Mouse (Mus musculus) heart, embryonic 10.5 days (tissue): Measurements from ENCODE around the gene Slc24a3. TPM values are rescaled to one million over a fixed set of nuclear protein-coding genes. Genes with fewer than 3 reads are reported as not detected.
A peak's percentile ranks its signal among the peaks of the same experiment; 100 is the strongest.

Experiments used
- DNase-seq: peaks from one replicate; pipeline ENCODE4 v3.0.0-alpha.2; 2017; ENCODE audit warnings: low spot score
- H3K27ac ChIP-seq: fragments of 300-500 bp; sonication (generic); 2 replicates; pipeline ENCODE4 v1.5.1; 2016; ENCODE audit warnings: mild to moderate bottlenecking
- H3K27me3 ChIP-seq: fragments of 300-500 bp; sonication (generic); 2 replicates; pipeline ENCODE4 v1.6.1; 2016; ENCODE audit warnings: mild to moderate bottlenecking; ENCODE audit not compliant: poor library complexity, insufficient read depth, severe bottlenecking
- H3K36me3 ChIP-seq: fragments of 300-500 bp; sonication (generic); 2 replicates; pipeline ENCODE4 v1.6.1; 2016; ENCODE audit warnings: mild to moderate bottlenecking, moderate library complexity
- H3K4me1 ChIP-seq: fragments of 300-500 bp; sonication (generic); 2 replicates; pipeline ENCODE4 v1.6.1; 2016; ENCODE audit warnings: mild to moderate bottlenecking
- H3K4me3 ChIP-seq: fragments of 300-500 bp; sonication (generic); 2 replicates; pipeline ENCODE4 v1.5.1; 2016; ENCODE audit warnings: mild to moderate bottlenecking, moderate library complexity
- H3K9me3 ChIP-seq: fragments of 300-500 bp; sonication (generic); 2 replicates; pipeline ENCODE4 v1.6.1; 2016; ENCODE audit warnings: mild to moderate bottlenecking, moderate library complexity
- WGBS: fragments of 180-500 bp; shearing (Covaris S2); methylation state at CpG from one replicate; pipeline ENCODE4 v1.1.7; 2016; 5-methylcytosine and 5-hydroxymethylcytosine counted together
- polyA plus RNA-seq: library from polyadenylated mRNA; unstranded; fragments of >200 nt; fragmentation: Nextera tagmentation; extraction: Ambion mirVana; gene quantifications from 2 replicates; pipeline ENCODE4 v1.2.1, GENCODE M21; 2016

Gene Slc24a3
- polyA plus RNA-seq, 1 experiment from 2014 or later: 2.2 TPM

GRCm38 (mm10) chr2:145663899-145664298 is 496.3 kb downstream of the Slc24a3 start:
- Histone ChIP-seq H3K9me3 (no peaks in the 10 kb centered on the region), H3K36me3 (no peaks in the 10 kb centered on the region), H3K4me1 (peaks cover 7% of the 10 kb centered on the region; the same call in 1 of the 2 replicates), H3K4me3 (no peak overlapping the region), H3K27me3 (no peaks in the 10 kb centered on the region), H3K27ac (no peak overlapping the region)
- 85% methylated on average over 7 of the region's 7 CpGs for WGBS
- no peak for DNase-seq

GRCm38 (mm10) chr2:145664311-145664710 is 496.8 kb downstream of the Slc24a3 start:
- WGBS: 70% methylated on average over 2 of the region's 2 CpGs
- DNase-seq: no peak
- Histone ChIP-seq H3K27me3 (no peaks in the 10 kb centered on the region), H3K4me3 (no peak overlapping the region), H3K27ac (no peak overlapping the region), H3K36me3 (no peaks in the 10 kb centered on the region), H3K9me3 (no peaks in the 10 kb centered on the region), H3K4me1 (peaks cover 7% of the 10 kb centered on the region; the same call in 1 of the 2 replicates)

- Histone ChIP-seq H3K4me3 (no peak overlapping the region), H3K27ac (no peak overlapping the region), H3K36me3 (no peaks in the 10 kb centered on the region), H3K9me3 (no peaks in the 10 kb centered on the region), H3K27me3 (no peaks in the 10 kb centered on the region), H3K4me1 (peaks cover 7% of the 10 kb centered on the region; the same call in 1 of the 2 replicates)
- 48% methylated on average over 4 of the region's 4 CpGs for WGBS
- DNase-seq: no peak
Observed at GRCm38 (mm10) chr2:145668135-145668534, 500.6 kb downstream of the Slc24a3 start.

- no peak overlapping the region for H3K27ac ChIP-seq
- H3K4me3 ChIP-seq: no peak overlapping the region
- H3K9me3 ChIP-seq: no peaks in the 10 kb centered on the region
- peaks cover 20% of the 10 kb centered on the region for H3K4me1 ChIP-seq
- 75% methylated on average over 4 of the region's 4 CpGs for WGBS
- H3K36me3 ChIP-seq: no peaks in the 10 kb centered on the region
- H3K27me3 ChIP-seq: no peaks in the 10 kb centered on the region
- DNase-seq: no peak
Observed at GRCm38 (mm10) chr2:145670131-145670530, 502.6 kb downstream of the Slc24a3 start.

GRCm38 (mm10) chr2:145674496-145675141 is 507.1 kb downstream of the Slc24a3 start:
- no peak for DNase-seq
- H3K27ac ChIP-seq: peak overlapping the region; percentile 90
- H3K27me3 ChIP-seq: no peaks in the 10 kb centered on the region
- no peaks in the 10 kb centered on the region for H3K9me3 ChIP-seq
- 5% methylated on average over 22 of the region's 23 CpGs for WGBS
- peak overlapping the region; percentile 80 for H3K4me3 ChIP-seq
- no peaks in the 10 kb centered on the region; the same call in 1 of the 2 replicates for H3K36me3 ChIP-seq
- H3K4me1 ChIP-seq: peaks cover 22% of the 10 kb centered on the region

GRCm38 (mm10) chr2:145675142-145675755 is 507.7 kb downstream of the Slc24a3 start, which contains the start of gene Rin2:
Gene Rin2, plus strand, starts transcription at chr2:145675215.
- WGBS: under 1% methylated on average over 33 of the region's 33 CpGs
- Histone ChIP-seq H3K27ac (peak within 1 kb of the TSS; percentile 90), H3K36me3 (no peaks in the 10 kb centered on the region; the same call in 1 of the 2 replicates), H3K4me3 (peak within 1 kb of the TSS; percentile 80), H3K4me1 (peaks cover 22% of the 10 kb centered on the region), H3K27me3 (no peaks in the 10 kb centered on the region), H3K9me3 (no peaks in the 10 kb centered on the region)
- DNase-seq: peak; percentile 89

GRCm38 (mm10) chr2:145675756-145676543 is 508.4 kb downstream of the Slc24a3 start:
- 7% methylated on average over 27 of the region's 27 CpGs for WGBS
- H3K27me3 ChIP-seq: no peaks in the 10 kb centered on the region
- peak; percentile 82 for DNase-seq
- H3K27ac ChIP-seq: peak overlapping the region; percentile 90
- H3K9me3 ChIP-seq: no peaks in the 10 kb centered on the region
- no peaks in the 10 kb centered on the region; the same call in 1 of the 2 replicates for H3K36me3 ChIP-seq
- H3K4me1 ChIP-seq: peaks cover 27% of the 10 kb centered on the region
- H3K4me3 ChIP-seq: peak overlapping the region; percentile 80

- WGBS: 72% methylated on average over 3 of the region's 3 CpGs
- peak overlapping the region; percentile 80; the same call in 1 of the 2 replicates for H3K4me3 ChIP-seq
- no peak for DNase-seq
- H3K27ac ChIP-seq: no peak overlapping the region
- peaks cover 27% of the 10 kb centered on the region for H3K4me1 ChIP-seq
- no peaks in the 10 kb centered on the region; the same call in 1 of the 2 replicates for H3K36me3 ChIP-seq
- H3K27me3 ChIP-seq: no peaks in the 10 kb centered on the region
- no peaks in the 10 kb centered on the region for H3K9me3 ChIP-seq
Observed at GRCm38 (mm10) chr2:145676544-145676925, 509.0 kb downstream of the Slc24a3 start.

GRCm38 (mm10) chr2:145676936-145677335 is 509.4 kb downstream of the Slc24a3 start:
- H3K27me3 ChIP-seq: no peaks in the 10 kb centered on the region
- H3K4me3 ChIP-seq: no peak overlapping the region
- H3K9me3 ChIP-seq: no peaks in the 10 kb centered on the region
- peaks cover 27% of the 10 kb centered on the region for H3K4me1 ChIP-seq
- no peak for DNase-seq
- no peaks in the 10 kb centered on the region; the same call in 1 of the 2 replicates for H3K36me3 ChIP-seq
- 79% methylated on average over 2 of the region's 2 CpGs for WGBS
- no peak overlapping the region for H3K27ac ChIP-seq

GRCm38 (mm10) chr2:145680141-145680540 is 512.6 kb downstream of the Slc24a3 start:
- Histone ChIP-seq H3K9me3 (no peaks in the 10 kb centered on the region), H3K4me3 (no peak overlapping the region), H3K4me1 (peaks cover 28% of the 10 kb centered on the region), H3K36me3 (no peaks in the 10 kb centered on the region; the same call in 1 of the 2 replicates), H3K27me3 (no peaks in the 10 kb centered on the region), H3K27ac (no peak overlapping the region)
- WGBS: 87% methylated on average over 2 of the region's 2 CpGs
- DNase-seq: no peak

GRCm38 (mm10) chr2:145680762-145681161 is 513.2 kb downstream of the Slc24a3 start:
- no peaks in the 10 kb centered on the region for H3K9me3 ChIP-seq
- DNase-seq: no peak
- WGBS: 76% methylated on average over 9 of the region's 9 CpGs
- no peak overlapping the region for H3K4me3 ChIP-seq
- no peaks in the 10 kb centered on the region; the same call in 1 of the 2 replicates for H3K36me3 ChIP-seq
- no peaks in the 10 kb centered on the region for H3K27me3 ChIP-seq
- no peak overlapping the region for H3K27ac ChIP-seq
- H3K4me1 ChIP-seq: peaks cover 26% of the 10 kb centered on the region

- no peaks in the 10 kb centered on the region for H3K9me3 ChIP-seq
- no peak for DNase-seq
- H3K27ac ChIP-seq: no peak overlapping the region
- H3K4me1 ChIP-seq: peaks cover 20% of the 10 kb centered on the region
- 77% methylated on average over 4 of the region's 4 CpGs for WGBS
- no peaks in the 10 kb centered on the region; the same call in 1 of the 2 replicates for H3K36me3 ChIP-seq
- no peak overlapping the region for H3K4me3 ChIP-seq
- H3K27me3 ChIP-seq: no peaks in the 10 kb centered on the region
Observed at GRCm38 (mm10) chr2:145681626-145682025, 514.1 kb downstream of the Slc24a3 start.

GRCm38 (mm10) chr2:145682924-145683323 is 515.4 kb downstream of the Slc24a3 start:
- Histone ChIP-seq H3K9me3 (no peaks in the 10 kb centered on the region), H3K4me3 (no peak overlapping the region), H3K36me3 (no peaks in the 10 kb centered on the region), H3K4me1 (peaks cover 19% of the 10 kb centered on the region), H3K27me3 (no peaks in the 10 kb centered on the region), H3K27ac (no peak overlapping the region)
- DNase-seq: no peak
- 25% methylated on average over 3 of the region's 3 CpGs for WGBS
